Mouse (Mus musculus): ENCODE results near the gene Sik2. TPM values are rescaled to one million over a fixed set of nuclear protein-coding genes. Genes with fewer than 3 reads are reported as not detected.

The Sik2 gene
- 10.8 and 12.7 TPM in 2 replicates for polyA plus RNA-seq (2015; fragmentation: Nextera tagmentation; extraction: Ambion mirVana)

DNA sequence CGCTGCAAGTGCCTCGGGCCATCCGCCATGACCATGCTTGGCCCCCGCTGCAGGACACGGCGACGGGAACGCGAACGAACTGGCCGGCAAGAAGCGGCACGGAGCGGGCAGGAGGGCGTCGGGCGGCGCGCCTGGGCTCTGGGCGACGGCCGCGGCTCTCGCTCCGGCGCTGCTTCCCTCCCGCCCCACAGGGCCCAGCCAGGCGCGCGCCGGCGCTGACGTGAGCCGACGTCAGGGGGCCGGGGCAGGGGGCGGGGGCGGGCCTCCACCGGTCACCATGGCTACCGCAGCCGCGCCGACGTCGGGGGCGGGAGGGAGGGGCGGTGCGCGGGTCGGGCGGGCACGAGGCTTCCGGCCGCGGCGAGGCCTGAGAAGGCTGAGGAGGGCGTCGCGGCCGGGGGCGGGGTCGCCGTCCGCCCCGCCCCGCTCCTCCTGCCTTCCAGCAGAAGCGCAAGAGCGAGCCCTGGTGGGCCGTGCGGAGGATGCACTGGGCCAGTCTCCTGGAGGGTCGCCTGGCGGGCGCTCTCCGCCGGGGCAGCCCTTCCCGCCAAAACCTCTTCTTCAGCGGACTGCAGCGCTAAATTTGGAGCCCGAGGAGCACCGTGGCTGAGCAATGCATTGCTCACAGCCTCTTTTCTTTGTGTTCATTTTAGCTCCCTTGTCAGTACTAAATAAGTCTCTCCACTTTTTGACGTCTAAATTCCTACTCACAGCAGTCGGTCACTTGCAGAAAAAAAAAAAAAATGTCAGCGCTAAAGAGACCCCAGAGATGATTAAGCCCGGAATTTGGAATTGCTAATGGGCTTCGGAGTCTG is at the start of gene Sik2:
Gene Sik2, minus strand, starts transcription at position 233 of the 815 bp plus-strand sequence.

DNA sequence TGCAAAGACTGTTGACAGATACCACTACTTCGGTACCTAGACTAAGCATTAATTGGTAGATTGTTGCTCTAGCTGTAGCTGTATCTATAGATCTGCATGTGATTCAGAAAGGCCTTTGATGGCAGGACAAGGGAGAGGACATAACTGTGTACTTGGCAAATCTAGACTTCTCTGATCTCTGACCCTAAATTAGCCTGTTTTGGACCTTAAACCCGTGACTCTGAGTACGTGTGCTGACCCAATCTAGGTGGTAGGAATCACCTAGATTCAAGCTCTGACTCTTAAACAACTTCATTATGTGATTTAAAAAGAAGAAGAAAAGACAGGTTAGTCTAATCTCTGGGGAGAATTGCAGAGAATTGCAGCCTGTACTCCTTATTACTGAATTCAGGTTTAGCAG is 163.8 kb downstream of the Sik2 start, which contains the start of gene Ppp2r1b:
Gene Ppp2r1b, plus strand, starts transcription at position 221 of the 400 bp plus-strand sequence.

Other genes starting within 250 kb of the Sik2 start
- gene Fdxacb1, start 240.8 kb downstream of the Sik2 start, polyA plus RNA-seq (2015; fragmentation: Nextera tagmentation; extraction: Ambion mirVana), result 7.0 and 7.4 TPM in 2 replicates
- 19.1 and 20.0 TPM in 2 replicates for gene Alg9, start 234.1 kb downstream of the Sik2 start, polyA plus RNA-seq (2015; fragmentation: Nextera tagmentation; extraction: Ambion mirVana)
- gene 1110032A03Rik, start 233.6 kb downstream of the Sik2 start, polyA plus RNA-seq (2015; fragmentation: Nextera tagmentation; extraction: Ambion mirVana), result 31.9 and 33.0 TPM in 2 replicates
- 21.8 and 23.2 TPM in 2 replicates for gene Ppp2r1b, start 163.8 kb downstream of the Sik2 start, polyA plus RNA-seq (2015; fragmentation: Nextera tagmentation; extraction: Ambion mirVana)
- not detected in 2 replicates for gene Btg4, start 51.8 kb upstream of the Sik2 start, polyA plus RNA-seq (2015; fragmentation: Nextera tagmentation; extraction: Ambion mirVana)
- 3.9 and 4.0 TPM in 2 replicates for gene Layn, start 68.0 kb upstream of the Sik2 start, polyA plus RNA-seq (2015; fragmentation: Nextera tagmentation; extraction: Ambion mirVana)
- not detected in 2 replicates for gene 4833427G06Rik, start 93.0 kb upstream of the Sik2 start, polyA plus RNA-seq (2015; fragmentation: Nextera tagmentation; extraction: Ambion mirVana)
- gene Gm32742, start 156.4 kb upstream of the Sik2 start, polyA plus RNA-seq (2015; fragmentation: Nextera tagmentation; extraction: Ambion mirVana), result not detected in 2 replicates
- gene Pou2af1, start 204.6 kb upstream of the Sik2 start, polyA plus RNA-seq (2015; fragmentation: Nextera tagmentation; extraction: Ambion mirVana), result 0.10 TPM in 1 of 2 replicates, not detected in the other